Mouse (Mus musculus) urinary bladder, adult 18-20 months (tissue): ENCODE measurements around the gene Ache.
"Not testable (repeated sequence)": the region's sequence is repeated elsewhere in the genome, so short reads cannot be mapped to it uniquely, and the experiment has no call there.

ENCODE experiments used
- DNase-seq, 2 experiments: peaks; one replicate each; pipeline ENCODE4 v3.0.0; 2022; ENCODE audit warnings: low spot score in 2 of 2, mixed read lengths in 2 of 2

The Ache gene

DNA sequence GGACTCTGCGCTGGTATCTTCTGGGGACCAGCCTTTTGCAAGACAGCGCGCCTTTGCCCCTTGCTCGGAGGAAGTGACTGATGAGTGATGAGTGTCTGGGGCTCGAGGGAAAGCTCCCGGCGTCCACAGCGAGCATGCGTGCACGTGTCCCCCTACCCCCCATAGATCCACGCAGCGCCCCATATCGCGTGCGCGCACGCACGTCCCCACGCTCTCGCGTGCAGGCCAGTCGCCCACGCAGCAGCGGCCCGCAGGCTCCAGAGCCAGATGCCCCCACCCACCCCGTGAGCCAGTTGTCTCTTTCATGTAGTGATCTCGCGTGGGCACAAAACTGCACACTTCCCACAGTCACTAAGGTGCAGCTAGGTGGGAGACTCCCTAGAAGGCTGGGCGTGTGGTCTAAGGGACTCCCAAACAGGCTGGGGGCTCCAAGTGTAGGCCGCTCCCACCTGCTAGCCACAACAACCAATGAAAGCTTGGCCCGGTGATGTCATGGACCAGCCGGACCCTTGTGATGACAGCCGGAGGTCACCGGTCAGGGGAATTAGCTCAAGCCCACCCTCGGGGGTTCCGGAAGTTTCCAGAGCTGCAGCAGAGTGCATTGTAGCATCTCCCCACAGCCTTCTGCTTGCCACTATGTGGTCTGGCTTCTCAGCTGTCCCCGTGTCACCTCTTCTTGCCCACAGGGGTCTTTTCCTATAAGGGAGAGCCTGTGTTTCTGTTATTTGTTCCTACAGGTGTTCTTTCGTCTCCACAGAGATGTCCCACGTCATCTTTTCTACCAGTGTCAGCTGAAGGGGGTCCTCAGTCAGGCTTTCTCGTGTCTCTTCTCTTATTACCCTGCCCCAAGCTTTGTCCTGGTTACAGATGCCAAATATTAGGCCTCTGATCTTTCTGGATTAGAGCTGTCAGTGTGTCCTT, at the start of gene Ache:
Ache (plus strand) TSS at position 488 of the 921 bp plus-strand sequence.
- no peak for DNase-seq

DNA sequence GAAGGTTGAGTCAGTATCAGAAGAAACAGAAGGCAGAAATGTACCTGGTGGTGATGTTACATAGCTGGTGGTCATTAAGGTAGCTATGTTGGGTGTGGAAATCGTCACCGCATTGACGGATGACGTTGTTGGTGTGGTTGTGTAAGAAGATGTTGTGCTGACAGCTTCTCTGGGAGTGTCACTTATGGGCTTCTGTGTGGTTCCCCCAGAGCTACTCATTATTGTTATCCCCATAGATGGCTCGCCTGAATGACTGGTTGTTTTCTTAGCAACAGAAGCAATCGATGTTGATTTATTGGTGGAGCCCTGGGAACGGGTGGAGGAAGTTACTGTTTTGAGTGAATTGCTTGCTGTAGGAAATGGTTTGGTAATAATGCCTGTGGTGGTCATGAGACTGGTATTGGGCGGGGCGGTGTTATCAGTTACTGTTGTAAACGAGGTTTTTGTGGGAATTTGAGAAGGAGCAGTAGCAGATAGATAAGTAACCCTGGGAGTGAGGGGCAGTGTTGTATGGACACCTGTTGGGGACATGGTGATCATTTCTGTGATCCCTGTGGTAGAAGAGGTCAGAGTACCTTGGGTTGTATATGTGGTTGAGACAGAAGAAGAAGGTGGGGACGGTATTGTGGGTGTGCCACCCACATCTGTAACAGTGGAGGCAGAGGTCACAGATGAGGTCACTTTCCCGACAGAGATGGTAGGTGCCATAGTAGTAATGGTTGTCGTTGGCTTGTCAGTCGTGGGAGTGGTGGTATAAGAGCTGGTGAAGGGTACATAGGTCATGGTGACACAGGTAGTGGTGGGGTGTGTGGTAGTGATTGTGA, 23.2 kb upstream of the Ache start:
- DNase-seq, result no peak

DNA sequence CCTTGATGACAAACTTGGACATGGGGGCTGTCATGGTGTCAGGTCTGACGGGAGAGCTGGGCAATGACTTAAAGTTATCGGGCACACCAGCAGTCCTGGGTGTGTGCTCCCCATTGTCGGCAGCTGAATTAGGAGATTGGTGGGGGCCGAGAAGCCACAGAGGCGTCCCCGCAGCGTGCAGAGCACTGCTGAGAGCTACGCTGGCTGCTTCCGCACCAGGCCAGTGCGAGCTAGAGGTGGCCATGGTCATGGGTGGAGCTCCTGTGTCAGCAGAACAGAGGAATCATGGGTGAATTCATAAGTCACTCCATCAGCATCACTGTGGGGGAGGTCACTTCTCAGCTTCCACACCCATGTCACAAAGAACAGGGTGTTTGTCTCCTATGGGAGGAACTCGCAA, 22.5 kb upstream of the Ache start:
- no peak for DNase-seq

DNA sequence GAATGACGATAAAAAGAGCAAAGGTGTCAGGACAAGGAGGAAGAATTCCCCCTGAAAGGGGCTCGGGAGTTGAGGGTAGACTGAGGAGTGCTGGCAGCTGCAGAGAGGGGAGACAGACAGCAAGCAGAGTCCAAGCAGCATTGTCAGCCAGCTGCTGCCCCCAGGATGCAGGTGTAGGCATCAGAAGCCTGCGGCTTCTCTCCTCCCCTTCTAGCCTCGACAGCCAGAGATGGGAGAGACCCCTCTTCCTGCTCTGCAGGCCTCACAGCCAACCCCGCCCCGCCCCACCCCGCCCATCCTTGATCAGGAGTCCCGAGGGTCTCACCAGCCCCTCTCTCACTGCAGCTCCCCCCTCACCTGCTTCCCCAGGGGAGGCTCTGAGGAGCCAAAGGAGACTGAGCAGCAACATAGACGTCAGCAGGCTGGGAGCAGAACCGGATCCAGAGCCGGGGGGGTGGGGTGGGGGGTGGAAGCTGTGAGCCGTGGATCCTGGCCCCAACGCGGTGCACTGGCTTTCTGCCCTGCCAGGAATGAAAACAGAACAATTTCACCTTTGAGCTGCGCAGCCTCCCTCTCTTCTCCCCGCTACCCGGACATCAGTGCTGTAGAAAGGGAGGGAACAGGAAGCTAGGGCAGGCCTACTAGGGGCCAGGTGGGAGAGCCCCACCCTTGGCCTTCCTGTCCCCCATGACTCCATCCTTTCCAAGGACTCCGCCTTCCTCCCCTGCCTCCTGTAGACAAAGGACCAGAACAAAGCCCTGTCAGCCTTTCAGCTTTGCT, 19.0 kb upstream of the Ache start:
- no peak for DNase-seq

DNA sequence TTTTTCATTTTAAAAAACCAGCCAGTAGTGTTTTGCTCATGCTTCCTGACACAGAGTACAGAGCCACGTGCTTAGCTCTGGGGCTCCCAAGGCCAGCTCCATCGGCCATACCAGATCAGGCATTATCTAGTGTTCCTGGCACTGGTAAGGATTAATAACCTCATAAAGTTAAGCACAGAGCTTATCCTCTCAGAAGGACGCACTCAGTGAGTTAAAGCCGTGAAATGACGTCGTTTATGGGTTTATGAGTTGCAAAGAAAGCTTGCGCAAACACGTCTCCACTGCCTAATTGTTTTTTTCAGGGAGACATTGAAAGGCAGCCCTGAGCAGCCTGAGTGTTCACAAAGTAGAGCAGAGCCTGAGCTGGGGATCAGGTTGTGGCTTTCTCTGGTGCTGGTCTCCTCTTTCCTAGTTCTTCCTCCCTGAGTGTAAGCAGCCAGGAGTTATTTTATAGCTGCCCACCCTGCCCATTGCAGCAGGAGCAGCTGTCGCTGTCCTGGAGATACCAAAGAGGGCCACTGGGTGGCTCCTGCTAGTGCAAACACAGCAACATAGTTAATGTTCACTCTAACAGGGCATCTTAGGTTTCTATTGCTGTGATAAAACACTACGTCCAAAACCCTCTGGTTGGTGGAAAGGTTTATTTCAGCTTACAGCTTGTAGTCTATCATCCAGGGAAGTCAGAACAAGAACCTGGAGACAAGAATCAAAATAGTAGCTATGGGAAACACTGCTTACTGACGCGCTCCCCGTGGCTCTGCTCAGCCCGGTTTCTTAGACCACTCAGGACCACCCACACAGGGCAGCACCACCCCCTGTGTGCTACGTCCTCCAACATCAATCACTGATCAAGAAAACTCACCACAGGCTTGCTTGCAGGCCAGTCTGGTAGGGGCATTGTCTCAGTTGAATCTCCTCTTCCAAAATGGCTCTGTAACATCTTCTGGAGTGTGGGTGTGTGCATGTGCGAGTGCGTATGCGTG, 9.7 kb upstream of the Ache start:
- DNase-seq, result no peak

DNA sequence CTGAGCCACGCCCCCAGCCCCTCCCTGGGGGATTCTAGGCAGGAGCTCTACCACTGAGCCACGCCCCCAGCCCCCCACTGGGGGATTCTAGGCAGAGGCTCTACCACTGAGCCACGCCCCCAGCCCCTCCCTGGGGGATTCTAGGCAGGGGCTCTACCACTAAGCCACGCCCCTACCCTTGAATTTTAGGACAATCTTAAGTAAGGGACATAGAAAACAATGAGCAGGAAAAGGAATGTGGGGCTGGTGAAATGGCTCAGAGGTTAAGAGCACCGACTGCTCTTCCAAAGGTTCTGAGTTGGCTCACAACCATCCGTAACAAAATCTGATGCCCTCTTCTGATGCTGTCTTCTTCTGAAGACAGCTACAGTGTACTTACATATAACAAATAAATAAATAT, 2.9 kb upstream of the Ache start:
- not testable (repeated sequence) for DNase-seq

DNA sequence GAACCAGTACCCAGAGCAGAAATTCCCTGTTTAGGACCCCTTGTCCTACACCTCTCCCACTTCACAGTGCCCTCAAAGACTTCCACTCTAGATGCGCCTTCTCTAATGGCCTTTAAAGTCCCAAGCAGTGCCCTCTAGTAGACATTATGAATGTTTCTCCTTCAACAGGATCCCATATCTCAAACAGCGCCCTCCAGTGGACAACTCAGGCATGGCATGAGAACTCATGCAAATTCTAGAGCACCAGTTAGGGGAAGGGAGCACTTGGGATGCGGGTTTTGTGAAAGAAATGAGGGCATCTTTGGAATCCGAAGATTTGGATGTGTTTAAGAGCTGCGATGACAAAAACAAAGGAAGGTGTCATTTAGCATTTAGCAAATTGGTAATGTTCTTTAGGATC, 2.3 kb upstream of the Ache start:
- DNase-seq, result no peak

DNA sequence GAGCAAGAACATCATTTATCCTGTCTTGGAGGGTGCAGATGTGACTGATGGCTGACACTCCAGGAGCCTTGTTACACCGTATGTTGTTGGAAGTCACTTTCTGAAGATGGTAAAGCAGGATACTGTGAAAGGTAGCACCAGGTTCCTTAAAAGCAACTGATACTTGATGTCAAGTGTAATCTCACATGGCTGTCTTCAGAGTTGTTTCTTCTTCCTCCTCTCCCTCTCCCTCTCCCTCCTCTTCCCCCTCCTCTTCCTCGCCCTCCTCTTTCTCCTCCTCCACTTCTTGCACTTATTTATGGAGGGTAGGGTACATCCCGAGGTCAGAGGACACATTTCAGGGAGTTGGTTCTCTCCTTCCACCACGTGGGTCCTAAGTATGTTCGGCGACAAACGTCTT, 1.3 kb upstream of the Ache start:
- no peak for DNase-seq

DNA sequence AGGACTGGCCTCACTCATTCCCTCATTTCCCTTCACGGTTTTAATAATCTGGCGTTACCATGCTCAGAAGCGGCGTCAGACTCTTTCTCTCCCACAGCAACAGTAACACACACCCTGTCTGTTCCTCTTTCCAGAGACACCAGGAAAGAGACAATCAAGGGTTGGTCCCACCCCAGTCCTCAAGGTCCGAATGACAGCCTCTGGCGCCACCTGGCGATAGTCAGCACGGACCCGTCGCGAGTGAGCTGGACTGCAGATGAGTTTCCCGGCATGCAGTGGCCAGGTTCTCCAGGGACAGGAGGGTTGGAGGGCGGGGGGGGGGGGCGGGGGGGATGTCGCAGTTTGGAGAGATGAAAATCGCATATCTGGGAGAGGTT, 676 bp upstream of the Ache start:
- DNase-seq, result peak; percentile 77 to 87

DNA sequence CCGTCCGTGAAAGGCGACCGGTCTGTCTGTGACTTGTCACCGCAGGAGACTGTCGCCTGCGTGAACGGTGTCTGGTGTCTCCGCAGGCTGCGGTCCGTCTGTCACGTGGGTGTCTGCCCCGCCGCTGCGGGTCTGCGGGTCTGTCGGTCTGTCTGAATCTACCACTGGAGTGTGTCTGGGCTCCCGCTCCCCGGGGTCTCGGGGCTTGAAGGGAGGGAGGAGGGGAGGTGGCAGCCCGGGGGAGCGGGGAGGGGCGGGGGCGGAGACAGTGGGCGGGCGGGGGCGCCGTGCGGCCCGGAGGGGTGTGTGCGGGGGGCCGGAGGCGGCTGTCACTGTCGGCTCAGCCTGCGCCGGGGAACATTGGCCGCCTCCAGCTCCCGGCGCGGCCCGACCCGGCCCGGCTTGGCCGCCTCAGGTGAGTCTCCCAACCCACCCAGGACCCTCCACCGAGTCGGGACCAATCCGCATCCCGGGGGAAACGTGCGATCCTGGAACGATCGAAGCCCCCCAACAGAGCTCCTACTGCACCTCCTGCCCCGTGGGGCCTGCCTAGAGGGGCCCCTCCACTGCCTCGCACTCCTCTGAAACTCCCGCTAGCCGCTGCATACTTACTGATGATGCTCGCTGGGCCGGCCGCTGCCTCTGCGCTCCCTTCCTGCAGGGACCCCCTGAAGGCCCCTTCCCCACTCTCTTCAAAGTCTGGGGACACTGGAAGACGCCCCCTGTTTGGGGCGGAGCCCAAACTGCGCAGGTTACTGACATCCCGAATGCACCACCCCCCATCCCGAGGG, 829 bp downstream of the Ache start:
- DNase-seq, result no peak

DNA sequence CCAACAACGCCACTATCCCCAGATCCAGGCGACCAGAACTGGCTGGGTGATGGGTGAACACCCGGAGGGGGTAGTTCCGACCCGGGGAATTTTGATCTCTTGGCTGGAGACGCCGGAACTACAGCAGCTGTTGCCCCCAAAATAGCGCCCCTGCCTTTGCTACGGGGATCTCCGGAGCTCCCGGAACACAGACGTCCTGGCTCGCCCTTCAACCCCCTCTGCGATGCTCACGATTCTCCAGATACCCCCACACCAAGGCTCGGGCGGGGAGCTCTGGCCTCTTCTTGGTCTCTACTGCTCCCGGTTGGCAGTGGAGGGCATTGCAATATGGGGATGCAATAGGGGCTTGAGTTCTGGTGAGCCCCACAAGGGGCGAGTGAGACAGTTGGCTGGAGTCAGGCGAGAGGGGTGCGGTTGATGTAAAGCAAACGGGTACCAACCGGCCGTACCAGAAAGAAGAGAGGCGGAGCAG, 1.7 kb downstream of the Ache start:
- DNase-seq, result no peak

DNA sequence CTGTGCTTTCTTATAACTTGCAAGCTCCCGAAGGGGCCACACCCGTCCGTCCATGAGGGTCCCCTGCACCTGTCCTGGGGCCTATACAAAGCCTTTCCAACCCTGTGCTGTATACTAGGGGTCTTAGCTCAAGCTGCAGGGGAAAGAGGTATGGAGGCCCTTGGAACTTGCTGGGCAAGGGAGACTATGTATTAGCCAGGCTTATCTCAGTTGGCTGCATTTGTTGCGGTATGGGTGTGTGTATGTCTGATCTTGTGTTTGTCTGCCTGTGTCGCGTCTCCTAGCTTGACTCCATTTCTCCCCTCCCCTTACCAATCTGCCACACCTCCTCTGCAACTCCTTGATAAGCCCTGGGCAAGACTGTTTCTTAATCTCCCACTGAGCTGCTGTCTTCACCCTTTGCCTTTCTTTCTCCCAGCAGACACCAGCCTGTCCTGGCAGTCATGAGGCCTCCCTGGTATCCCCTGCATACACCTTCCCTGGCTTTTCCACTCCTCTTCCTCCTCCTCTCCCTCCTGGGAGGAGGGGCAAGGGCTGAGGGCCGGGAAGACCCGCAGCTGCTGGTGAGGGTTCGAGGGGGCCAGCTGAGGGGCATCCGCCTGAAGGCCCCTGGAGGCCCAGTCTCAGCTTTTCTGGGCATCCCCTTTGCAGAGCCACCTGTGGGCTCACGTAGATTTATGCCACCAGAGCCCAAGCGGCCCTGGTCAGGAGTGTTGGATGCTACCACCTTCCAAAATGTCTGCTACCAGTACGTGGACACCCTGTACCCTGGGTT, 2.5 kb downstream of the Ache start:
- DNase-seq, result no peak

DNA sequence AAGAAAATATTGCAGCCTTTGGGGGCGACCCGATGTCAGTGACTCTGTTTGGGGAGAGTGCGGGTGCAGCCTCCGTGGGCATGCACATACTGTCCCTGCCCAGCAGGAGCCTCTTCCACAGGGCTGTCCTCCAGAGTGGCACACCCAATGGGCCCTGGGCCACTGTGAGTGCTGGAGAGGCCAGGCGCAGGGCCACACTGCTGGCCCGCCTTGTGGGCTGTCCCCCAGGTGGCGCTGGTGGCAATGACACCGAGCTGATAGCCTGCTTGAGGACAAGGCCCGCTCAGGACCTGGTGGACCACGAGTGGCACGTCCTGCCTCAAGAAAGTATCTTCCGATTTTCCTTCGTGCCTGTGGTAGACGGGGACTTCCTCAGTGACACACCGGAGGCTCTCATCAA, 3.4 kb downstream of the Ache start:
- no peak for DNase-seq

DNA sequence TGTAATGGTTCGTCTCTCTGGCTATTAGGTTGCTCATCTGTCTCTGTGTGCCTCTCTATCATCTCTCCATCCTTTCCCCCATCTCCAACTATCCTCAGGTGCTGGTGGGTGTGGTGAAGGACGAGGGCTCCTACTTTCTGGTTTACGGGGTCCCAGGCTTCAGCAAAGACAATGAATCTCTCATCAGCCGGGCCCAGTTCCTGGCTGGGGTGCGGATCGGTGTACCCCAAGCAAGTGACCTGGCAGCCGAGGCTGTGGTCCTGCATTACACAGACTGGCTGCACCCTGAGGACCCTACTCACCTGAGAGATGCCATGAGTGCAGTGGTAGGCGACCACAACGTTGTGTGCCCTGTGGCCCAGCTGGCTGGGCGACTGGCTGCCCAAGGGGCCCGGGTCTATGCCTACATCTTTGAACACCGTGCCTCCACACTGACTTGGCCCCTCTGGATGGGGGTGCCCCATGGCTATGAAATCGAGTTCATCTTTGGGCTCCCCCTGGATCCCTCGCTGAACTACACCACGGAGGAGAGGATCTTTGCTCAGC, 4.1 kb downstream of the Ache start:
- DNase-seq, result no peak

DNA sequence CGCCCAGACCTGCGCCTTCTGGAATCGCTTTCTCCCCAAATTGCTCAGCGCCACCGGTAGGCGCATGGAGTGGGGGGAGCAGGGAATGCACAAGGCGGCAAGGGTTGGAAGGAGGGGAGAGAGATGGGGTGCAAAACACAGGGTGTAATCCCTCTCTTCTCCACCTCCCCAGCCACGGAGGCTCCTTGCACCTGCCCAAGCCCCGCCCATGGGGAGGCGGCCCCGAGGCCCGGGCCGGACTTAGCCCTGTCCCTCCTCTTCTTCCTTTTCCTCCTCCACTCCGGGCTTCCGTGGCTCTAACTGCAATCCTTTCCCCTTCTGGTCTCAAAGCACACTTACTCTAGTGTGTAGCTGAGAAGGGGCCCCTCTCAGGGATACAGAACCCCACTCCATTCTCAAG, 6.0 kb downstream of the Ache start:
- DNase-seq, result peak; percentile 77 to 83

DNA sequence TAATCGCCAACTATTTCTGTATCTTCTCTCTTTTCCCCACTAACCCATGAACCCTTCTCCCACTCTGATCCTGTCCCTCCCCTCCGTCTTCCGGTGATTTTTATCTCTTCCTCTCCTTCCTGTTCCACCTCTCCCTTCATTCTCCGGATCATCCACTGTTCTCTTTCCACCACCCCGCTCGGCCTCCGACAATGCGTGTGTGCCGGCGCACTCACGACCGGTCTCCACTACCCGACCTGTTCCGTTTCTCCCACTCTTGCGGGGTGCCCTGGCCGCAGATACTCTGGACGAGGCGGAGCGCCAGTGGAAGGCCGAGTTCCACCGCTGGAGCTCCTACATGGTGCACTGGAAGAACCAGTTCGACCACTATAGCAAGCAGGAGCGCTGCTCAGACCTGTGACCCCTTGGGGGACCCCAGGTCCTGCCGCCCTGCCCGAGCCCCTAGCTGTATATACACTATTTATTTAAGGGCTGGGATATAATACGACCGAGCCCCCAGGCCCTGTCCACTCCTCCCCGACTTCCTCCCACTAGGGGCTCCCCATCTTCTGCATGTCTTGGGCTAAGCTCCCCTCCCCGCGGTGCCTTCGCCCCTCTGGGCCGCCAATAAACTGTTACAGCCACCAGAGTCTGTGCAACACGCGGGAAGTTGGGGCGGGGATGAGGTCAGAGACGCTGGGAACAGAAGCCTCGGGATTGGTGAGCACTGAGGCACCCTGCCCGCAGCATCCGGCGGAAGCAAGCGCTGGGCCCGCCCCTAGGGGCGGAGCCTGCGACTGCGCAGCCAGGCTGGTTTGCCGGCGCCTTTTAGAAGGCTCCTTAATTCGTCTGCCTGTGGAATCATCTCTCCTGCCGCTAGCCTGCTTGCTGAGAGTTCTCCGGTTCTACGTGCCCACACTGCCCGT, 6.8 kb downstream of the Ache start, which contains the start of gene Ufsp1:
Ufsp1 (plus strand) TSS at position 791 of the 905 bp plus-strand sequence.
- DNase-seq, result peak; percentile 84 to 93

DNA sequence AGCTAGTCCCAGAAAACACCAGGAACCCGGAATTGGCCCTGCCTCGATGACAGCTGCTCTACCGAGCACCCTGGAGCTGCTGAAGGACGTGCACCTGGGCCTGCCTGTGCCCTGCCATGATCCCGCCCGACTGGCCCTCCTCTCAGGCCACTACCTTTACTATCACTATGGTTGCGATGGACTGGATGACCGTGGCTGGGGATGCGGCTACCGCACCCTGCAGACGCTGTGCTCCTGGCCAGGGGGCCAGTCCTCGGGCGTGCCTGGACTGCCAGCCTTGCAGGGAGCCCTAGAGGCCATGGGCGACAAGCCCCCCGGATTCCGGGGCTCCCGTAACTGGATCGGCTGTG, 7.4 kb downstream of the Ache start:
- no peak for DNase-seq

DNA sequence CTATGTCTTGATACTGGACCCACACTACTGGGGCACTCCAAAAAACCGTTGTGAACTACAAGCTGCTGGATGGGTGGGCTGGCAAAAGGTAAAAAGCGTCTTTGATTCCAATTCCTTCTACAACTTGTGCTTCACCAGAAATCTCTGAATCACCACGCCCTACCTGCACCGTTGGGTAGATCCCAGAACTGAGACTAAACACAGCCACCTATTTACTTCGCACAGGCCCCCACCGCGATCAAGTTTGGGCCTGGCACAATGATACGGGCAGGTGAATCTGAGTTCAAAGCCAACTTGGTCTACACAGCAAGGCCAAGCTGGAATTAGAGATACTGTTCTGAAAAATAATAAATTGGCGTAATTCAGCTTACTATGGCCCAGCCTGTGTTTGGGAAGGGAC, 8.0 kb downstream of the Ache start:
- no peak for DNase-seq
